Mouse (Mus musculus) embryonic facial prominence, embryonic 10.5 days (tissue): Measurements from ENCODE around the gene Adgrg5. TPM values are rescaled to one million over a fixed set of nuclear protein-coding genes. Genes with fewer than 3 reads are reported as not detected.
A peak's percentile ranks its signal among the peaks of the same experiment; 100 is the strongest.

ENCODE experiments used
- DNase-seq: peaks from one replicate; pipeline ENCODE4 v3.0.0-alpha.2; 2017; ENCODE audit warnings: low spot score
- H3K27ac ChIP-seq: fragments of 300-500 bp; sonication (generic); replicated peaks from 2 replicates; pipeline ENCODE4 v1.5.1; 2016; ENCODE audit warnings: mild to moderate bottlenecking
- H3K27me3 ChIP-seq: fragments of 300-500 bp; sonication (generic); replicated peaks from 2 replicates; pipeline ENCODE4 v1.6.1; 2016; ENCODE audit warnings: low read depth, mild to moderate bottlenecking; ENCODE audit not compliant: poor library complexity, severe bottlenecking
- H3K36me3 ChIP-seq: fragments of 300-500 bp; sonication (generic); replicated peaks from 2 replicates; pipeline ENCODE4 v1.6.1; 2016; ENCODE audit warnings: mild to moderate bottlenecking, moderate library complexity
- H3K4me1 ChIP-seq: fragments of 300-500 bp; sonication (generic); 2 replicates; pipeline ENCODE4 v1.6.1; 2016
- H3K4me3 ChIP-seq: fragments of 300-500 bp; sonication (generic); 2 replicates; pipeline ENCODE4 v1.5.1; 2016; ENCODE audit warnings: mild to moderate bottlenecking, moderate library complexity
- H3K9me3 ChIP-seq: fragments of 300-500 bp; sonication (generic); 2 replicates; pipeline ENCODE4 v1.6.1; 2016; ENCODE audit warnings: mild to moderate bottlenecking
- WGBS: fragments of 180-500 bp; shearing (Covaris S2); methylation state at CpG from one replicate; pipeline ENCODE4 v1.1.7; 2016; 5-methylcytosine and 5-hydroxymethylcytosine counted together
- polyA plus RNA-seq: library from polyadenylated mRNA; unstranded; fragments of >200 nt; fragmentation: Nextera tagmentation; extraction: Ambion mirVana; gene quantifications from 2 replicates; pipeline ENCODE4 v1.2.1, GENCODE M21; 2016

Adgrg5 gene
- 0.30 and 0.51 TPM in 2 replicates for polyA plus RNA-seq

GRCm38 (mm10) chr8:94923405-94923804 is at the start of gene Adgrg5:
Gene Adgrg5, plus strand, starts transcription at chr8:94923694.
- H3K4me3 ChIP-seq = no peak within 1 kb of the TSS
- H3K9me3 ChIP-seq = no peaks in the 10 kb centered on the region
- peaks cover 18% of the 10 kb centered on the region for H3K4me1 ChIP-seq
- no peak for DNase-seq
- H3K27ac ChIP-seq = 0 out of 2 replicates have a peak within 1 kb of the TSS, but pooled peaks have one; percentile 14
- no peaks in the 10 kb centered on the region for H3K36me3 ChIP-seq
- H3K27me3 ChIP-seq = peaks cover 11% of the 10 kb centered on the region; the same call in 1 of the 2 replicates
- 50% methylated on average over 8 of the region's 8 CpGs for WGBS

GRCm38 (mm10) chr8:94874358-94874757 is 49.1 kb upstream of the Adgrg5 start:
- peak; percentile 76 for DNase-seq
- Histone ChIP-seq H3K27me3 (peaks cover 54% of the 10 kb centered on the region), H3K36me3 (no peaks in the 10 kb centered on the region), H3K9me3 (no peaks in the 10 kb centered on the region), H3K27ac (no peak overlapping the region), H3K4me3 (peak overlapping the region; percentile 77), H3K4me1 (peaks cover 68% of the 10 kb centered on the region)
- 11% methylated on average over 6 of the region's 6 CpGs for WGBS

- WGBS = 17% methylated on average over 17 of the region's 17 CpGs
- peaks cover 44% of the 10 kb centered on the region for H3K27me3 ChIP-seq
- H3K9me3 ChIP-seq = no peaks in the 10 kb centered on the region
- H3K4me3 ChIP-seq = peak overlapping the region; percentile 77
- peak overlapping the region; percentile 77 for H3K27ac ChIP-seq
- peak; percentile 39 for DNase-seq
- peaks cover 58% of the 10 kb centered on the region for H3K4me1 ChIP-seq
- H3K36me3 ChIP-seq = no peaks in the 10 kb centered on the region
Observed at GRCm38 (mm10) chr8:94875096-94875870, 48.2 kb upstream of the Adgrg5 start.

GRCm38 (mm10) chr8:94875871-94876150 is 47.7 kb upstream of the Adgrg5 start:
- no peaks in the 10 kb centered on the region for H3K36me3 ChIP-seq
- peak overlapping the region; percentile 77 for H3K27ac ChIP-seq
- under 1% methylated on average over 20 of the region's 20 CpGs for WGBS
- DNase-seq = no peak
- peaks cover 39% of the 10 kb centered on the region for H3K27me3 ChIP-seq
- H3K4me1 ChIP-seq = peaks cover 53% of the 10 kb centered on the region
- peak overlapping the region; percentile 77 for H3K4me3 ChIP-seq
- no peaks in the 10 kb centered on the region for H3K9me3 ChIP-seq

- Histone ChIP-seq H3K4me3 (peak within 1 kb of the TSS; percentile 77), H3K27me3 (peaks cover 37% of the 10 kb centered on the region), H3K9me3 (no peaks in the 10 kb centered on the region), H3K36me3 (no peaks in the 10 kb centered on the region), H3K4me1 (peaks cover 49% of the 10 kb centered on the region), H3K27ac (peak within 1 kb of the TSS; percentile 77)
- peak; percentile 95 for DNase-seq
- WGBS = 1% methylated on average over 37 of the region's 37 CpGs
Observed at GRCm38 (mm10) chr8:94876197-94876730, 47.2 kb upstream of the Adgrg5 start, which contains the start of gene Dok4. Gene Dok4, minus strand, starts transcription at chr8:94876330.

- Histone ChIP-seq H3K9me3 (no peaks in the 10 kb centered on the region), H3K4me1 (peaks cover 43% of the 10 kb centered on the region), H3K4me3 (no peak overlapping the region), H3K36me3 (no peaks in the 10 kb centered on the region), H3K27me3 (peaks cover 33% of the 10 kb centered on the region), H3K27ac (no peak overlapping the region)
- no peak for DNase-seq
- WGBS = 41% methylated on average over 3 of the region's 3 CpGs
Observed at GRCm38 (mm10) chr8:94876820-94877219, 46.7 kb upstream of the Adgrg5 start.

GRCm38 (mm10) chr8:94880742-94881141 is 42.8 kb upstream of the Adgrg5 start:
- H3K36me3 ChIP-seq = no peaks in the 10 kb centered on the region
- H3K9me3 ChIP-seq = no peaks in the 10 kb centered on the region
- no peak overlapping the region for H3K27ac ChIP-seq
- no peak for DNase-seq
- H3K4me1 ChIP-seq = peaks cover 17% of the 10 kb centered on the region
- peaks cover 12% of the 10 kb centered on the region; the same call in 1 of the 2 replicates for H3K27me3 ChIP-seq
- 77% methylated on average over 4 of the region's 4 CpGs for WGBS
- no peak overlapping the region for H3K4me3 ChIP-seq

- H3K4me3 ChIP-seq = 0 out of 2 replicates have a peak overlapping the region, but pooled peaks have one; percentile 3
- H3K36me3 ChIP-seq = no peaks in the 10 kb centered on the region
- DNase-seq = no peak
- peaks cover 23% of the 10 kb centered on the region for H3K4me1 ChIP-seq
- H3K9me3 ChIP-seq = no peaks in the 10 kb centered on the region
- no peak overlapping the region for H3K27ac ChIP-seq
- WGBS = 36% methylated on average over 14 of the region's 14 CpGs
- H3K27me3 ChIP-seq = peaks cover 10% of the 10 kb centered on the region; the same call in 1 of the 2 replicates
Observed at GRCm38 (mm10) chr8:94888383-94889036, 35.0 kb upstream of the Adgrg5 start.

- no peaks in the 10 kb centered on the region for H3K9me3 ChIP-seq
- peaks cover 10% of the 10 kb centered on the region; the same call in 1 of the 2 replicates for H3K27me3 ChIP-seq
- 42% methylated on average over 2 of the region's 2 CpGs for WGBS
- peak; percentile 30 for DNase-seq
- peak overlapping the region; percentile 40; the same call in 1 of the 2 replicates for H3K27ac ChIP-seq
- no peak overlapping the region for H3K4me3 ChIP-seq
- H3K4me1 ChIP-seq = peaks cover 36% of the 10 kb centered on the region
- no peaks in the 10 kb centered on the region for H3K36me3 ChIP-seq
Observed at GRCm38 (mm10) chr8:94892917-94893316, 30.6 kb upstream of the Adgrg5 start.

GRCm38 (mm10) chr8:94899262-94899661 is 24.2 kb upstream of the Adgrg5 start:
- Histone ChIP-seq H3K27ac (peak overlapping the region; percentile 27; the same call in 1 of the 2 replicates), H3K4me1 (peaks cover 45% of the 10 kb centered on the region), H3K36me3 (peaks cover 30% of the 10 kb centered on the region), H3K9me3 (no peaks in the 10 kb centered on the region), H3K27me3 (no peaks in the 10 kb centered on the region), H3K4me3 (peak overlapping the region; percentile 25)
- DNase-seq = peak; percentile 59
- WGBS = 15% methylated on average over 11 of the region's 11 CpGs

GRCm38 (mm10) chr8:94900617-94901016 is 22.9 kb upstream of the Adgrg5 start:
- peaks cover 36% of the 10 kb centered on the region for H3K4me1 ChIP-seq
- no peaks in the 10 kb centered on the region for H3K9me3 ChIP-seq
- peak overlapping the region; percentile 27 for H3K4me3 ChIP-seq
- WGBS = 20% methylated on average over 6 of the region's 6 CpGs
- peaks cover 44% of the 10 kb centered on the region for H3K36me3 ChIP-seq
- no peaks in the 10 kb centered on the region for H3K27me3 ChIP-seq
- peak overlapping the region; percentile 74 for H3K27ac ChIP-seq
- no peak for DNase-seq

GRCm38 (mm10) chr8:94901031-94901430 is 22.5 kb upstream of the Adgrg5 start:
- peaks cover 48% of the 10 kb centered on the region for H3K36me3 ChIP-seq
- DNase-seq = peak; percentile 52
- no peaks in the 10 kb centered on the region for H3K27me3 ChIP-seq
- peak overlapping the region; percentile 27; the same call in 1 of the 2 replicates for H3K4me3 ChIP-seq
- H3K27ac ChIP-seq = peak overlapping the region; percentile 74
- WGBS = 12% methylated on average over 5 of the region's 5 CpGs
- no peaks in the 10 kb centered on the region for H3K9me3 ChIP-seq
- peaks cover 36% of the 10 kb centered on the region for H3K4me1 ChIP-seq
